Mouse (Mus musculus): ENCODE measurements around the gene Rbm8a2. TPM values are rescaled to one million over a fixed set of nuclear protein-coding genes. Genes with fewer than 3 reads are reported as not detected.
A peak's percentile ranks its signal among the peaks of the same experiment; 100 is the strongest.
"Not testable (repeated sequence)": the region's sequence is repeated elsewhere in the genome, so short reads cannot be mapped to it uniquely, and the experiment has no call there.

Gene Rbm8a2
- polyA plus RNA-seq (2012; rRNA removed) = 1.2 and 1.4 TPM in 2 replicates

DNA sequence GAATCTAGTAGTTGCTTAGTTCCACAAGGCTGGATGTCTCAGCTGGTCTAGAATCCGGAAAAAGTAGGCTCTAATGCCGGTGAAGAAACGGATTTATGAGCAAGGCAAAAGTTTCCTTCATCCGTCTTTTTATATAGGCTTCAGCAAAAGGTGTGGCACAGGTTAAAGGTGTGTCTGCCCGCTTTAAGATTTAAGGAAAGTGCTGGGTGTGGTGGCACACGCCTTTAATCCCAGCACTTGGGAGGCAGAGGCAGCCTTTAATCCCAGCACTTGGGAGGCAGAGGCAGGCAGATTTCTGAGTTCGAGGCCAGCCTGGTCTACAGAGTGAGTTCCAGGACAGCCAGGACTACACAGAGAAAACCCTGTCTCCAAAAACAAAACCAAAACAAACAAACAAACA, at the start of gene Rbm8a2:
TSS of gene Rbm8a2 (minus strand) at position 101 of the 400 bp plus-strand sequence.
- 94% methylated on average over 7 of the region's 7 CpGs for WGBS
- H3K4me3 ChIP-seq (replicated peaks; ENCODE audit: insufficient read depth, low read depth, low read length) = not testable (repeated sequence)

DNA sequence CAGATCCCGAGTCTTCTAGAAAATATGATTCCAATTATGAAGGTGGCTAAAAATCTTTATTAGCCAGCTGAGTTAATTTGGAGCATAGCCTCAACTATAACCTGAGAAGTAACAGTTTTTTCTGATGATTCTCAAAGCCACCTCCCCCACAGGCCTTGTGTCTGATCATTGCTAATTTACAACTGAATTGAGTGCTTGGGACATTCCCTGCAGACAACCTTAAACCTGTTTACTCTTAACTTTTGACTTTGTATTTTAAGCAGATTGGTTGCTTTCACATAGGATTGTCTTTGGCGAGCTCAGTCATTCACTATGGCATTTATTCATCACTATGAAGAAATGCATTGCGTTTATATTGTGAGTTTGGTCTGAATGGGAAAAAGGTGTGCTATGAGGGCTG, 49.5 kb upstream of the Rbm8a2 start:
- WGBS = 89% methylated on average over 3 of the region's 3 CpGs
- DNase-seq = no peak
- TF ChIP-seq CTCF (IDR thresholded peaks at IDR 0.05; ENCODE audit: borderline replicate concordance, insufficient read depth, low read depth, low read length) (no peak), POLR2A (IDR thresholded peaks at IDR 0.05; ENCODE audit: borderline replicate concordance, insufficient read depth, low read length) (no peak)
- Histone ChIP-seq H3K27me3 (ENCODE audit: control insufficient read depth, insufficient read depth, low read length) (no peaks in the 10 kb centered on the region), H3K4me1 (ENCODE audit: control insufficient read depth, insufficient read depth, low read length) (peaks cover 7% of the 10 kb centered on the region), H3K27ac (ENCODE audit: insufficient read depth, low read length) (no peak overlapping the region), H3K4me3 (replicated peaks; ENCODE audit: insufficient read depth, low read depth, low read length) (no peak overlapping the region)

More for the DNA sequence above, at the start of gene Rbm8a2:
- H3K27ac ChIP-seq (ENCODE audit: insufficient read depth, low read length); H3K4me1 ChIP-seq (ENCODE audit: control insufficient read depth, insufficient read depth, low read length); DNase-seq; H3K27me3 ChIP-seq (ENCODE audit: control insufficient read depth, insufficient read depth, low read length): not testable (repeated sequence)

DNA sequence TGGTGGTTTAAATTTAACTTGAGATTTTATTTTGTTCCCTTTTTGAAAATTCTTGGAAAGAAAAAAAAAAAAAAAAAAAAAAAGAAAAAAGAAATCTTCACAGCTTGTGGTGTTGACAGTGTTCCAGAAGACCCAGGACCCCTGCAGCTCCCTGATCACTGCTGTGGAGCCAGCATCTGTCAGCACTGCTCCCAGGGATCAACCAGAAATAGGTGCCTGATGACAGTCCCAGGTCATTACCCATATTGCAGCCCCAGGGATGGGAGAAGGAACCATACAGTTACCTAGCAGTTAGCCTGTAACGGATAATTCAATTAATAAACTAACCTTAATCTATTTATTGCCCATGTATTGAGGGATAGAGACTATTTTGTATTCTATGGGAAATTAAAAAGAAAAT, 45.6 kb upstream of the Rbm8a2 start:
- 13% methylated on average over 1 of the region's 1 CpGs for WGBS

DNA sequence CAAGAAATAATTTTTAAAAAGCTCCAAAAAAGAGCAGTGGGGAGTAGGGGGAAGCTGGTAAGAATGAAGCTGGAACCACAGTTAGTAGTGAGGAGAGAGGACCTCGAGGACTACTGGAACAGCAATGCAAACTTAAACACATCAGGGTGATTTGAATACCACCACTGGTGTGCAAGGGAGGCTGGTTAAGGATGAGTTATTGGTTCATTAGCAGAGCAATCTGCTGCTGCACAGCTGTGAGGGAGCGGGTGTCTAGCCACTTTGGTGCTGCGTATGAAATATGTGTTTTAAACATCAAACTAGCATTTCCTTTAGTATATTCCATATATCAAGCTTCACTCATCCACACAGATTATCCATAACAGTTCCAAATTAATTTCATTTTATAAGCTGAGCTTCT, 39.6 kb upstream of the Rbm8a2 start:
- Histone ChIP-seq H3K4me1 (ENCODE audit: control insufficient read depth, insufficient read depth, low read length) (peaks cover 9% of the 10 kb centered on the region; the same call in 1 of the 2 replicates), H3K4me3 (replicated peaks; ENCODE audit: insufficient read depth, low read depth, low read length) (no peak overlapping the region), H3K27ac (ENCODE audit: insufficient read depth, low read length) (no peak overlapping the region), H3K27me3 (ENCODE audit: control insufficient read depth, insufficient read depth, low read length) (no peaks in the 10 kb centered on the region)
- TF ChIP-seq CTCF (IDR thresholded peaks at IDR 0.05; ENCODE audit: borderline replicate concordance, insufficient read depth, low read depth, low read length) = no peak
- no peak for TF ChIP-seq POLR2A (IDR thresholded peaks at IDR 0.05; ENCODE audit: borderline replicate concordance, insufficient read depth, low read length)
- WGBS = over 99% methylated on average over 3 of the region's 3 CpGs
- DNase-seq = no peak

More for the DNA sequence above, 45.6 kb upstream of the Rbm8a2 start:
- Histone ChIP-seq H3K4me1 (ENCODE audit: control insufficient read depth, insufficient read depth, low read length) (peaks cover 5% of the 10 kb centered on the region), H3K4me3 (replicated peaks; ENCODE audit: insufficient read depth, low read depth, low read length) (no peak overlapping the region), H3K27ac (ENCODE audit: insufficient read depth, low read length) (no peak overlapping the region), H3K27me3 (ENCODE audit: control insufficient read depth, insufficient read depth, low read length) (no peaks in the 10 kb centered on the region)
- TF ChIP-seq POLR2A (IDR thresholded peaks at IDR 0.05; ENCODE audit: borderline replicate concordance, insufficient read depth, low read length) = no peak
- TF ChIP-seq CTCF (IDR thresholded peaks at IDR 0.05; ENCODE audit: borderline replicate concordance, insufficient read depth, low read depth, low read length) = no peak
- DNase-seq = peak; percentile 65 to 67

DNA sequence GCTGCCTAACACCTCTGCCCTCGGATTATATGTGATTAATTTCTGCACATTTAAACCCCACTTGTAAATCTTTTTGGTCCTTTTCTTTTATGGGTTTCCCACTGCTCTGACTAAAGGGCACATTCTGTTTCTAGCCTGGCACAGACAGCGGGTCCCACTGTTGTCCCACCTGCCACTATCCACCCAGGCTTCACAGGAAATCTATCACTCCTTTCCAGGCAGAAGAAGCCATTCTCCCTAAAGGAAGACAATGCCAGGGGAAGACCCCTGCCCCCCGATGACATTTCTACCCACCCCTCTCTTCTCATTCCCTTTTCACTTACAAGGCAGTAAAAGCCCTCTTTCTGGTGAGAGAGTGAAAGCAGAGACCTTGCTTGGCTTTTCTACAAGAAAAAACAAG, 37.2 kb upstream of the Rbm8a2 start:
- Histone ChIP-seq H3K27me3 (ENCODE audit: control insufficient read depth, insufficient read depth, low read length) (no peaks in the 10 kb centered on the region), H3K27ac (ENCODE audit: insufficient read depth, low read length) (peak overlapping the region; percentile 54), H3K4me1 (ENCODE audit: control insufficient read depth, insufficient read depth, low read length) (peaks cover 8% of the 10 kb centered on the region; the same call in 1 of the 2 replicates), H3K4me3 (replicated peaks; ENCODE audit: insufficient read depth, low read depth, low read length) (no peak overlapping the region)
- DNase-seq = peak; percentile 58 to 72
- TF ChIP-seq CTCF (IDR thresholded peaks at IDR 0.05; ENCODE audit: borderline replicate concordance, insufficient read depth, low read depth, low read length) (no peak), POLR2A (IDR thresholded peaks at IDR 0.05; ENCODE audit: borderline replicate concordance, insufficient read depth, low read length) (no peak)
- WGBS = 15% methylated on average over 3 of the region's 3 CpGs

DNA sequence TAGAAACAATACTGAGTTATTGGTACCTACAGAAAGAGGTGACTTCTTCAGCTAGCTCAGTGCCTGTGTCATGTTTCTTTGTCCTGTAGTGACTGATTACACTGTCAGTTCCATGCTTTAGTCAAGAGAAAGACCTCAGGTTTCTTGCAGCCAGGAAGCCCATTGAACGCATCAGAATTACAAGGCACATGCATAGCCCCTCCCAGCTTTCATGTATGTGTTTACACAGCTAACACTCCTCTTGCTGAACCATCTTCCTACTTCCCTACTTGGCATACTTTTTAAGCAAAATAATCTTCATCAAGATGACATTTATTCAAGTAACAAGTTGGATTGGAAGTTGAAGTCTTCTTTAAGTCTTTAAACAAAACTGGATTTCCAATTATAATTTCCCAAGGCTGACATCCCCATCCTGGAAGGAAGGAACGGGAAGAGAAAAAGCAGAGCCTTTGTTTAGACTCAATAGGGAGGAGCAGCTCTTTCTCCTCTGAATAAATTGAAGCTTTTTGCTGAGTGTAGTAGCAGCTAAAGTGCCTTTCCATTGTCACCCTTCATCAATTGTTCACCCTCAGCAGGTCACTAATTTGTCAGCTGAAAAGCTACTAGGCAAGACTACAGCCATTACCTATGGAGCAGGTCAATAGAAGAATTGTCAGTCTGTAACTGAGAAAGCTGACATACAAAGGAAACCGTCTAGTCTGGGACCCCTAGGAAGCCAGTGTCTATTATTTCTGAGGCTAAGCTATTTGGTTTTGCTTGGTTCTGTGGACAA, 34.8 kb upstream of the Rbm8a2 start:
- no peak overlapping the region for H3K4me3 ChIP-seq (replicated peaks; ENCODE audit: insufficient read depth, low read depth, low read length)
- WGBS = 78% methylated on average over 3 of the region's 3 CpGs
- no peak for TF ChIP-seq CTCF (IDR thresholded peaks at IDR 0.05; ENCODE audit: borderline replicate concordance, insufficient read depth, low read depth, low read length)
- TF ChIP-seq POLR2A (IDR thresholded peaks at IDR 0.05; ENCODE audit: borderline replicate concordance, insufficient read depth, low read length) = no peak

DNA sequence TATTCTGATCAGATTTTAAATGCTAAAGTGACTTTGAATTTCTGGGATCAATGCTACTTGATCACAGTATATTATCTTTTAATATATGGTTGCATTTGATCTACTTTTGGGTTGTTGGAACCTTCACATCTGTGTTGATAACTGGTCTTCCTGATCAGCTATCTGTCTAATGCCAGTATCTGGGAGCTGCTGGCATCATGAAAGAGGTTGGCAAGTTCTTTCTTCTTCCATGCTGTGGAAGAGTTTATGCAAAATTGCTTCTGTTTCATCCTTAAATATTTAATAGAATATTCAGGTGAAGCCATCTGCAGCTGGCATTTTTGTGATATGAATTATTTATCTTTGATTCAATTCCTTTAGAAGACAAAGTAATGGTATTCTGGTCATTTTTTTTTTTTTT, 32.6 kb upstream of the Rbm8a2 start:
- Histone ChIP-seq H3K4me1 (ENCODE audit: control insufficient read depth, insufficient read depth, low read length) (peaks cover 3% of the 10 kb centered on the region; the same call in 1 of the 2 replicates), H3K4me3 (replicated peaks; ENCODE audit: insufficient read depth, low read depth, low read length) (no peak overlapping the region), H3K27me3 (ENCODE audit: control insufficient read depth, insufficient read depth, low read length) (0 out of 2 replicates have a peak, but pooled peaks cover 1% of the 10 kb centered on the region), H3K27ac (ENCODE audit: insufficient read depth, low read length) (no peak overlapping the region)
- DNase-seq = peak in 1 of 2 experiments; percentile 36
- TF ChIP-seq POLR2A (IDR thresholded peaks at IDR 0.05; ENCODE audit: borderline replicate concordance, insufficient read depth, low read length) (no peak), CTCF (IDR thresholded peaks at IDR 0.05; ENCODE audit: borderline replicate concordance, insufficient read depth, low read depth, low read length) (no peak)

More for the DNA sequence above, 34.8 kb upstream of the Rbm8a2 start:
- Histone ChIP-seq H3K27ac (ENCODE audit: insufficient read depth, low read length) (no peak overlapping the region), H3K4me1 (ENCODE audit: control insufficient read depth, insufficient read depth, low read length) (peaks cover 8% of the 10 kb centered on the region; the same call in 1 of the 2 replicates), H3K27me3 (ENCODE audit: control insufficient read depth, insufficient read depth, low read length) (no peaks in the 10 kb centered on the region)
- DNase-seq = no peak

DNA sequence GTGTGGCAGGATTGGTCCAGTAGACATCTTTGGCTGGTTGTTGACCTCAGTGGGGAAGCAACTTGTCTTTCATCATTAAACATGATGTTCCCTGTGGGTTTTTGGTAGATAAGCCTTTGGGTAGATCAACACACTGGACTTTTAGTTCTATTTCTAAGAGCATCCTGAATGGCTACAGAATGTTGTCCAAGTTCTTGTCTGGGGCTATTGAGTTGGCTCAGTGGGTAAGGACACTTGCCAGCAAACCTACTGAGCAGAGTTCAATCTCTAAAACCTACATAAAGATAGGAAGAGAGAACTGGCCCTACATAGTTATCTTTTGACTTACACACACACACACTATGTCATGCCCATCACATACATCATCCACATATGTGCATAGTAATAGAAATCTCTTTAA, 32.2 kb upstream of the Rbm8a2 start:
- TF ChIP-seq POLR2A (IDR thresholded peaks at IDR 0.05; ENCODE audit: borderline replicate concordance, insufficient read depth, low read length) (no peak), CTCF (IDR thresholded peaks at IDR 0.05; ENCODE audit: borderline replicate concordance, insufficient read depth, low read depth, low read length) (no peak)
- peak in 1 of 2 experiments; percentile 70 for DNase-seq
- H3K27ac ChIP-seq (ENCODE audit: insufficient read depth, low read length) = no peak overlapping the region
- H3K27me3 ChIP-seq (ENCODE audit: control insufficient read depth, insufficient read depth, low read length) = 0 out of 2 replicates have a peak, but pooled peaks cover 1% of the 10 kb centered on the region
- peaks cover 1% of the 10 kb centered on the region; the same call in 1 of the 2 replicates for H3K4me1 ChIP-seq (ENCODE audit: control insufficient read depth, insufficient read depth, low read length)
- H3K4me3 ChIP-seq (replicated peaks; ENCODE audit: insufficient read depth, low read depth, low read length) = no peak overlapping the region

Measured in cerebellum, adult 2 months (tissue).